Mouse (Mus musculus): Measurements from ENCODE around the gene Fam163b. TPM values are rescaled to one million over a fixed set of nuclear protein-coding genes. Genes with fewer than 3 reads are reported as not detected.

Fam163b gene
- polyA plus RNA-seq (2016; fragmentation: Nextera tagmentation; extraction: Ambion mirVana) = 0.06 and 0.10 TPM in 2 replicates

DNA sequence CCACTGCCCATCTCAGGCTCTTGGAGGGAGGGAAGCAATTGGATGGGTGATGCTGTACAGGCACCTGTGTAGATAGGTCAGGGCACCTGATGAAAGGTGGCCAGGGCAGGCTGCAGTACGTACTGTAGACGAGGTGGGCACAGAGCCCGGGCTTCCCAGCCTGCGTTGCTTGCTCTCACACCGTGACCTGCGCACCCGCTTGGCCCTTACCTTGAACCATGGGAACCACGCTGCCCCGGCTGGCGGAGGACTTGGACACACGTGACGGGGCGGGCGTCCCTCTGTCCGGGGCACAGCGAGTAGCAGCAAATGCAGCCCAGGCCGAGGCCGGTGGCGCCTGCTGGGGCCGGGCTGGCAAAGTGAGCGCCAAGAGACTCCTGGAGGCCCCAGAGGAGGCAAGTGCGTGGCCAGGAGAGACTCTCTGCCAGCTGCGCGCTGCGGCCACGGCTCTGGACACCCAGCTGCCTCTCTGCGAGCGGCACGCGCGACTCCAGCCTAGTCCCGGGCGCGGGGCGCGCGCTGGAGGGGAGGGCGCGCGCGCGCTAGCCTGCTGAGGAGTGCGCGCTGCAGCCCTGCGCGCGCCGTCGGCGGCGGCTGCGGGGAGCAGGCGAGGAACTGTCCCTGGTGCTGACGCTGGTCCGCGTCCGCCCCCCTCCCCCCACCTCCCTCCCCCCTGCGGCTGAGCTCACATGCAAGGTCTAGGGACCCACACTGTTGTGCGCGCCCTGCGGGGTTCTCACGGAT lies at the start of gene Fam163b:
Gene Fam163b, minus strand, starts transcription at position 542 of the 744 bp plus-strand sequence.
- DNase-seq (ENCODE audit: low spot score) = peak; percentile 84
- 1% methylated on average over 62 of the region's 62 CpGs for WGBS
- Histone ChIP-seq H3K27me3 (replicated peaks; ENCODE audit: low read depth, poor library complexity, severe bottlenecking) (peaks cover 53% of the 10 kb centered on the region), H3K4me3 (peak within 1 kb of the TSS; percentile 57), H3K4me1 (peaks cover 10% of the 10 kb centered on the region), H3K36me3 (replicated peaks) (no peaks in the 10 kb centered on the region), H3K9me3 (no peaks in the 10 kb centered on the region), H3K27ac (replicated peaks) (0 out of 2 replicates have a peak within 1 kb of the TSS, but pooled peaks have one; percentile 54)

DNA sequence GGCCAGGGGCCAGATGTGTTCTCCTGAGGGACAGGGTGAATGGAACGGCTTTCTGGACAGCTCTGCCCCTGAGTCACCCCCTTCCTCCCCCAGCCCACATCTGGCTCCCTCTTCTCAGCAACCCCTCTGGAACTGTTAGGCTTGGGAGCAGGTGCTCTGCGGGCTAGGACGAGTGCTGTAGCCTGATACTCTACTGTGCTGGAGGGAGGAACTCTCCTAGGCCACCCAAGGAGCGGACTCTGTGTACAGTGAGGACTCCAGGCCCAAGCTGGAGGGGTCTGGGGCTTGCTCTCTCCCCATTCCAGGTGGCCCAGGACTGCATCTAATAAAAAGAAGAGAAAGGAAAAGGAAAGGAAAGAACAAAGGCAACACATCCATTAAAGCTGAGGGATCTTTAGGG lies 47.7 kb upstream of the Fam163b start:
- Histone ChIP-seq H3K27ac (replicated peaks) (0 out of 2 replicates have a peak overlapping the region, but pooled peaks have one; percentile 19), H3K27me3 (replicated peaks; ENCODE audit: low read depth, poor library complexity, severe bottlenecking) (no peaks in the 10 kb centered on the region), H3K36me3 (replicated peaks) (no peaks in the 10 kb centered on the region), H3K4me1 (peaks cover 9% of the 10 kb centered on the region), H3K9me3 (no peaks in the 10 kb centered on the region), H3K4me3 (no peak overlapping the region)
- DNase-seq (ENCODE audit: low spot score) = peak; percentile 20
- 48% methylated on average over 4 of the region's 4 CpGs for WGBS

DNA sequence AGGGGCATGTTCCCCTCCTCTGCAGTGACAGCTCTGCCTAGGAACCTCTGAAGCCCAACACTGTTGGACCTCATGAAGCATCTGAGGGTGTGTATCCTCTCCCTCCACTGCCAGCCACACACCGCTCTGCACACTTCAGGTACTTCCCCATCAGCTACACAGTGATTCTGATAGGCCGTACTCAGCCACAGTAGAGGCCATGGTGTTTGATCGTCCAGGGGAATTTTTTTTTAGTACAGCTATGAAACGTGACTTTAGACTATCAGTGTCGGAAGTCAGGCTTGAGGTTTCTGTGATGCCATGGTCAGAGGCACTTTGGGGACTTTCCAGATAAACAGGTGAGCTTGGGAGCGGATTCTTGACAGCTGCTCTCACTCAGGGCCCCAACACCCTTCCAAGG lies 45.2 kb upstream of the Fam163b start:
- DNase-seq (ENCODE audit: low spot score) = no peak
- 83% methylated on average over 6 of the region's 6 CpGs for WGBS
- H3K36me3 ChIP-seq (replicated peaks) = no peaks in the 10 kb centered on the region
- H3K27ac ChIP-seq (replicated peaks) = no peak overlapping the region
- H3K4me3 ChIP-seq = no peak overlapping the region
- H3K27me3 ChIP-seq (replicated peaks; ENCODE audit: low read depth, poor library complexity, severe bottlenecking) = no peaks in the 10 kb centered on the region
- H3K9me3 ChIP-seq = no peaks in the 10 kb centered on the region
- peaks cover 20% of the 10 kb centered on the region for H3K4me1 ChIP-seq

DNA sequence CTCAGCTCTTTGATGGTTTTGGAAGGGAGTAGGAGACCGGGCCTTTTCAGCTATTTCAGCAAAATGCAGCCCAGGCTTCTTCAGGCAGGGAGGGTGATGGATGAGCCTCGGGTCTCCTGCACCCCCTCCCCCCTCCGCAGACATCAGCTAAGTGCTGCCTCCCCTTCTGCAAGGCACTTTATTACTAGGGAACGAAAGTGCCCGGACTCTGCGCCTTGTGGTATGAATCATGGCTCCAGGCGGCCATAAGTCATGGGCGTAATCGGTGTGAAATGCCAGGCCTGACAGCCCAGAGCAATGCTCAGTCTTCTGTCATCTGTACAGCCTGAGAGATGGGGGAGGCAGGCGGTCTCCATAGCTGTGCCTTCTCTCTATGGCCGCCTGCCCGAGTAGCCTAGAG lies 41.4 kb upstream of the Fam163b start:
- Histone ChIP-seq H3K4me3 (no peak overlapping the region), H3K27me3 (replicated peaks; ENCODE audit: low read depth, poor library complexity, severe bottlenecking) (0 out of 2 replicates have a peak, but pooled peaks cover 3% of the 10 kb centered on the region), H3K36me3 (replicated peaks) (no peaks in the 10 kb centered on the region), H3K27ac (replicated peaks) (no peak overlapping the region), H3K9me3 (no peaks in the 10 kb centered on the region), H3K4me1 (peaks cover 11% of the 10 kb centered on the region; the same call in 1 of the 2 replicates)
- 85% methylated on average over 12 of the region's 12 CpGs for WGBS
- DNase-seq (ENCODE audit: low spot score) = no peak

DNA sequence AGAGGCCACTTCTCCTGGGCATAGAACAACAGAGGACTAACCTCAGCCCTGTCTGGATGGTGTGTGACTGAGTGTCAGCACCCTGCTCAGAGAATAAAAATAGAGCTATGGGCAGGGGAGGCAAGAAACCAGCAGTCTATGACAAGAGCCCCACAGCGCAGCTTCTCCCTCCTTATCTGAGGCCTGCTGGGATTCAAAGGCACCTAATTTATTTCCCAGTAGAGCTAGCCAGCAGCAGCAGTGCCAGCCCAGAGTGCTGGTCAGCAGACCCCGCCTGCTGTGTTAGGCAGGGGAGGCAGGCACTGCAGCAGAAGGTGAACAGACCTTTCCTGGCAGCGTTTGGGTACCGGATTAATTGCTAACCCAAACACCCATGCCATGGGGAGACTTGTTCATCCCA lies 39.6 kb upstream of the Fam163b start:
- H3K9me3 ChIP-seq = no peaks in the 10 kb centered on the region
- H3K4me1 ChIP-seq = peaks cover 11% of the 10 kb centered on the region; the same call in 1 of the 2 replicates
- H3K27ac ChIP-seq (replicated peaks) = no peak overlapping the region
- H3K27me3 ChIP-seq (replicated peaks; ENCODE audit: low read depth, poor library complexity, severe bottlenecking) = 0 out of 2 replicates have a peak, but pooled peaks cover 3% of the 10 kb centered on the region
- WGBS = 68% methylated on average over 4 of the region's 4 CpGs
- H3K4me3 ChIP-seq = no peak overlapping the region
- DNase-seq (ENCODE audit: low spot score) = no peak
- H3K36me3 ChIP-seq (replicated peaks) = no peaks in the 10 kb centered on the region

DNA sequence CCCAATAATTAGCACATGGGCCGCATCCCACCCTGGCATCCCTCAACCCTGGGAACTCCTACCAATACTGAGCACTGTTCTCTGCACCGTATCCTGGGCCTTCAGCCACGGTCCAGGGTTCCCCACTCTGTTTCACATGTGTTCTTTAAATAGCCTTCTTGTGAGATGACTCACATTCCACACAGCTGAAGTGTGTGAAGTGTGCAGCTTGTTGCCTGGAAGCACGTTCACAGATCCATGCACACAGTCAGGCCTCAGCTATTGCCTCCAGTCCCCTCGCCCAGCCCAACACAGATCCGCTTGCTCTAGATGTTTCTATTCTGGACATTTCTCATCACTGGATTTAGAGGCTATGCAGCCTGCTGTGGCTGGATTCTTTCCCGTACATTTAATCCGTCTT lies 36.8 kb upstream of the Fam163b start:
- WGBS = 79% methylated on average over 8 of the region's 8 CpGs
- DNase-seq (ENCODE audit: low spot score) = no peak
- H3K27me3 ChIP-seq (replicated peaks; ENCODE audit: low read depth, poor library complexity, severe bottlenecking) = 0 out of 2 replicates have a peak, but pooled peaks cover 3% of the 10 kb centered on the region
- H3K9me3 ChIP-seq = no peaks in the 10 kb centered on the region
- H3K4me1 ChIP-seq = peaks cover 14% of the 10 kb centered on the region; the same call in 1 of the 2 replicates
- H3K36me3 ChIP-seq (replicated peaks) = no peaks in the 10 kb centered on the region
- H3K27ac ChIP-seq (replicated peaks) = no peak overlapping the region
- H3K4me3 ChIP-seq = no peak overlapping the region

DNA sequence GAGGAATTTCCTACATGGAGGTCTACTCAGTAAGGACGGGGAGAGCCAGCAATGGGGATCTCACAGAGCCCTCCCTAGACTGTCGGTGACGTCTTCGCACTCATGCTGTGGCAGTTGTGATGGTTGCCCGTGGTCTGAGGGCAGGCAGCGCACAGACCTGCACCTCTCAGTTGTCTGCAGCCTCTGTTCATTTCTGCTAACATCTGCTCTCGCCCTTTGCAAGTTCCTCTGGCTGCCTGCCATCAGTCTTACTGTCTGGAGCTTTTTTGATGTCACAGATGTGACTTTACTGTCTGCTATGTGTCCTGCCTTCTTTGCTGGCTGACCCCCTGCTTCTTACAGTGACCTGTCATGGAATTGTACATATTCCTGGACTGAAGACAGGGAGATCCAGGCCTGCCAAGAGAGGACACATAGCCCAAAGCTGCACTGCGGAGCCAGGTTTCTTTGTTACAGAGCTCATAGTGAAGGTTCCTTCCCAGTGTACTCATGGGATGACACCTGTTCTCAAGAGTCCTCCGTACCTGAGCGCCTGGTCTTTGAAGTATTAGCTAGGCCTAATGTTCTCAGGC lies 33.5 kb upstream of the Fam163b start:
- no peak for DNase-seq (ENCODE audit: low spot score)
- H3K27ac ChIP-seq (replicated peaks) = no peak overlapping the region
- WGBS = 84% methylated on average over 10 of the region's 10 CpGs

DNA sequence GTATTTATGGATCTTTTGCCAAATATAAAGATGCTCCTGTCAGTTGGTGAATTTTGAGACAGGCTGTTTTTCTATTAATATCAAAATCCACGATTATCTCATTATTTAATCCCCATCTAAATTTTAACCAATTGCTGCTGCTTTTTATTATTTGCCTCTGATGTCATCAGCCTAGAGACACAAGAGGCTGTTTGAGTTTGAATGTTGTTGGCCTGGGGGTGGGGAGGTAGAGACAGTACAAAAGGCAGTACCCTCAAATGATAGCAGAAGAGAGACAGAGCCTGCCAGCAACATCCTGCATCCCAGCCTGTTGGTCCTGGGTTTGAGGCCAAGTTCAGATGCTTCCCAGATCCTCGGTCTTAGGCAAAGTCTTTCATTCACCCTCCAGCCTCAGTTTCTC lies 32.0 kb upstream of the Fam163b start:
- H3K9me3 ChIP-seq = no peaks in the 10 kb centered on the region

More for the DNA sequence above, 33.5 kb upstream of the Fam163b start:
- Histone ChIP-seq H3K36me3 (replicated peaks) (no peaks in the 10 kb centered on the region), H3K4me3 (no peak overlapping the region), H3K27me3 (replicated peaks; ENCODE audit: low read depth, poor library complexity, severe bottlenecking) (0 out of 2 replicates have a peak, but pooled peaks cover 3% of the 10 kb centered on the region), H3K9me3 (no peaks in the 10 kb centered on the region), H3K4me1 (peaks cover 3% of the 10 kb centered on the region; the same call in 1 of the 2 replicates)

DNA sequence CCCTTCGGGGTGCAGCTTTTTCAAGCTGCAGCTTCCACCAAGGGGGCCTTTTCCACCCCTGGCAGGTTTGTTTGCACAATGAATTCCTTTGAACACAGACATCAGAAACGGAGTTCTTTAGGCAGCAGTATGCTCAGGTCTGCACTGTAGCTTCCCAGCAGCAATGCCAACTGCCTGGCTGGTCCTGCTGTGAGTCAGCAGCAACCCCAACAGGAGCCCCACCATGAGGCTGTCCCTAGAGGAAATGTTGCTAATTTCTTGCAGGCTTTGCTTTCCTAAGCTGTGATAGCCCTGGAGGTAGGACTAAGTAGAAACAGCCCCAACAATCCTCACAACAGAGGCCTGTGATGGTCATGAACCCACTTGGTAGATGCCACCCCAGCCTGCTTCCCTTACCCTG lies 24.7 kb upstream of the Fam163b start:
- H3K4me1 ChIP-seq = peaks cover 25% of the 10 kb centered on the region
- H3K27ac ChIP-seq (replicated peaks) = 0 out of 2 replicates have a peak overlapping the region, but pooled peaks have one; percentile 32
- no peaks in the 10 kb centered on the region for H3K36me3 ChIP-seq (replicated peaks)
- H3K27me3 ChIP-seq (replicated peaks; ENCODE audit: low read depth, poor library complexity, severe bottlenecking) = 0 out of 2 replicates have a peak, but pooled peaks cover 13% of the 10 kb centered on the region
- DNase-seq (ENCODE audit: low spot score) = peak; percentile 14
- no peak overlapping the region for H3K4me3 ChIP-seq
- WGBS = 33% methylated on average over 2 of the region's 2 CpGs
- H3K9me3 ChIP-seq = no peaks in the 10 kb centered on the region

More for the DNA sequence above, 32.0 kb upstream of the Fam163b start:
- no peak overlapping the region for H3K27ac ChIP-seq (replicated peaks)
- H3K27me3 ChIP-seq (replicated peaks; ENCODE audit: low read depth, poor library complexity, severe bottlenecking) = 0 out of 2 replicates have a peak, but pooled peaks cover 3% of the 10 kb centered on the region
- H3K4me3 ChIP-seq = no peak overlapping the region
- 86% methylated on average over 2 of the region's 2 CpGs for WGBS
- H3K4me1 ChIP-seq = peaks cover 3% of the 10 kb centered on the region; the same call in 1 of the 2 replicates
- no peak for DNase-seq (ENCODE audit: low spot score)
- H3K36me3 ChIP-seq (replicated peaks) = no peaks in the 10 kb centered on the region

DNA sequence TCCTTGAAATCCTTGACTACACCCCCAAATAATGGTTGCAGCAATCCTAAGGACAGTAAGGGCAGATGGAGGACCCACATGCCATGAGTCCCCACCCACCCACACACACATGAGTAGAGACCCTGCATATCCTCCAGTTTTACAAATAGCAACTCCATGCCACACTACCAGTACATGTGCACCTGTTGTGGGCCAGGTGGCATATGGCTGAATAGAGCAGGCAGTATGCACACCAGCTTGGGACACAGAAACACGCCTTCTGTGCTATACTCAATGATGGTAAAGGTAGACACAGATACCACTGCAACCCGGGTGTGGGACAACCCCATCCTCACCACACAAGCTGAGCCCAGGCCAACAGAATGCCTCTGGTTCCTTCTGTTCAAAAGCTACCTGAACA lies 23.8 kb upstream of the Fam163b start:
- Histone ChIP-seq H3K27me3 (replicated peaks; ENCODE audit: low read depth, poor library complexity, severe bottlenecking) (0 out of 2 replicates have a peak, but pooled peaks cover 13% of the 10 kb centered on the region), H3K36me3 (replicated peaks) (no peaks in the 10 kb centered on the region), H3K9me3 (no peaks in the 10 kb centered on the region), H3K4me3 (no peak overlapping the region), H3K27ac (replicated peaks) (no peak overlapping the region), H3K4me1 (peaks cover 25% of the 10 kb centered on the region)
- no peak for DNase-seq (ENCODE audit: low spot score)
- WGBS = 77% methylated on average over 2 of the region's 2 CpGs

DNA sequence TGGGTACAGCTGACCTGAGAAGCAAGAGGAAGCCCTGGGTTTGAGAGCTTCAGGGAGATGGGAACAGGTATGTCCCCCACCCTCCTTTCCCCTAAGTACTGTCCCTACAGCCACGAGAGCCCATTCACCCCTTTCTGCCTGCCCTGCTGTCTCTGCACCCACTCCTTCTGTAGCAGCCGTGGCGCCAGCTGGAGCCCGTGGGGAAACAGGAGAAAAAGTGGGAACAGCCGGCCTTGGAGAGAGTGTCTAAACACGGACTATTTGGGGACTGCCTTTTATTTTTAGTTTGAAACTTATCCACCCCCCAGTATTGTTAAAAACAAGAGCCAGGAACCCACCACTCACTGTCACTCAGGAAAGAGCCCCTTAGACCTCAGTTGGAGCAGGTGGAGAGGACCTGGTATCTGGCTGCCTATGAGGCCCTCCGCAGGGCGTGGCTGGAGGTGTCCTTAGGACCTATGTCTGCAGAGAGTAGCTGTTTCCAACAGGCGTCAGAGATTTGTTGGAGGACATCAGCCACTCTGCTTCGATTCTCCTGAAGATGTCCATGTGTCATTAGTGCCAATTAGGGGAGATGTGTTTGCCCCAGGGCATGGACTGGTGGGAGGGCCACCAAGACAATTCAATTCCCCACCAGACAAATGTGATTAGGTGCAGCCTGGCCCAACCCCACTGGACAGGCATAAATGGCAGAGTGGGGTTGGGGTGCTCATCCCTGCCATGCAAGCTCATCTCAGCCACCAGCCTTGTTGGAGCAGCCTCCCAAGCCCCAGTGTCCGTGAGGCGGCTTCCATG lies 22.7 kb upstream of the Fam163b start, which contains the start of gene Dbh:
Gene Dbh, plus strand, starts transcription at position 438 of the 795 bp plus-strand sequence.
- Histone ChIP-seq H3K27me3 (replicated peaks; ENCODE audit: low read depth, poor library complexity, severe bottlenecking) (0 out of 2 replicates have a peak, but pooled peaks cover 13% of the 10 kb centered on the region), H3K9me3 (no peaks in the 10 kb centered on the region), H3K36me3 (replicated peaks) (no peaks in the 10 kb centered on the region), H3K27ac (replicated peaks) (no peak within 1 kb of the TSS), H3K4me3 (no peak within 1 kb of the TSS), H3K4me1 (peaks cover 25% of the 10 kb centered on the region)
- WGBS = 82% methylated on average over 12 of the region's 12 CpGs
- DNase-seq (ENCODE audit: low spot score) = no peak

DNA sequence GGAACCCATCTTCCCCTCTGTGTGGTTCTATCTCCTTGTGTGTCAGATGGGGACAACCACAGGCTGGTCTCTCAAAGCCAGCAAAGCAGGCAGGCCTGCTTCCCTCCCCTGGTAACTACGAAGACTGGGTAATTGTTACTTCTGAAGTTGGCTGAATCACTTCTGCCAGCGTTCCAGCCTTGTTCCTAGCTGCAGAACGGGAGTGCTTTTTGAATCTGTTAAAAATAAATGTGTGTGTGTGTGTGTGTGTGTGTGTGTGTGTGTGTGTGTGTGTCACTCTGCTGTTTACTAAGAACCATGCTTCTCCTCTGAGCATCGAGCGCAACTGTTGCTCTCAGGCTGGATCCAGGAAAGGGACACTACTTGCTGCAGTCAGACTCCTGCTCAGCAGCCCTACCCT lies 21.6 kb upstream of the Fam163b start:
- DNase-seq (ENCODE audit: low spot score) = no peak
- H3K27ac ChIP-seq (replicated peaks) = no peak overlapping the region
- H3K4me1 ChIP-seq = peaks cover 25% of the 10 kb centered on the region
- H3K36me3 ChIP-seq (replicated peaks) = no peaks in the 10 kb centered on the region
- no peak overlapping the region for H3K4me3 ChIP-seq
- 72% methylated on average over 5 of the region's 5 CpGs for WGBS
- no peaks in the 10 kb centered on the region for H3K9me3 ChIP-seq
- H3K27me3 ChIP-seq (replicated peaks; ENCODE audit: low read depth, poor library complexity, severe bottlenecking) = 0 out of 2 replicates have a peak, but pooled peaks cover 13% of the 10 kb centered on the region

All from embryonic facial prominence, embryonic 10.5 days (tissue).